Mouse (Mus musculus) olfactory bulb, adult 2 months (tissue): Measurements from ENCODE around the gene Slc6a4. TPM values are rescaled to one million over a fixed set of nuclear protein-coding genes. Genes with fewer than 3 reads are reported as not detected.

ENCODE experiments used
- H3K27ac ChIP-seq: fragments of 200-500 bp; 2 replicates; pipeline ENCODE4 v1.5.1; 2012; ENCODE audit warnings: low read depth, low read length; ENCODE audit not compliant: insufficient read depth
- H3K4me1 ChIP-seq: fragments of 200-500 bp; 2 replicates; pipeline ENCODE4 v1.6.1; 2012; ENCODE audit warnings: low read length; ENCODE audit not compliant: control insufficient read depth, insufficient read depth
- H3K4me3 ChIP-seq: fragments of 200-500 bp; 2 replicates; pipeline ENCODE4 v1.5.1; 2012; ENCODE audit warnings: mild to moderate bottlenecking, low read depth, low read length, moderate library complexity; ENCODE audit not compliant: insufficient read depth
- CTCF ChIP-seq: fragments of 200-500 bp; IDR thresholded peaks from 2 replicates; pipeline ENCODE4 v1.5.1; 2012; ENCODE audit warnings: low read depth, mild to moderate bottlenecking, low read length, moderate library complexity; ENCODE audit not compliant: insufficient read depth
- POLR2A ChIP-seq: fragments of 200-500 bp; IDR thresholded peaks from 2 replicates; pipeline ENCODE4 v1.6.1; 2012; ENCODE audit warnings: mild to moderate bottlenecking, low read depth, low read length, moderate library complexity; ENCODE audit not compliant: insufficient read depth
- WGBS: fragments of 180-500 bp; shearing (Covaris S2); methylation state at CpG from one replicate; pipeline ENCODE4 v1.1.7; 2018; 5-methylcytosine and 5-hydroxymethylcytosine counted together
- polyA plus RNA-seq: library from polyadenylated mRNA; stranded (reverse); fragments of >200 nt; gene quantifications from 2 replicates; pipeline ENCODE4 v1.2.4, GENCODE M21; 2012; ENCODE audit warnings: low replicate concordance; ENCODE audit not compliant: missing spikeins, insufficient read depth, insufficient read length

The Slc6a4 gene
- polyA plus RNA-seq, 1 experiment: not detected

GRCm38 (mm10) chr11:76990839-76991238 lies 7.6 kb upstream of the Slc6a4 start:
- Histone ChIP-seq H3K4me3 (no peak overlapping the region), H3K27ac (no peak overlapping the region), H3K4me1 (peaks cover 5% of the 10 kb centered on the region)
- 75% methylated on average over 5 of the region's 5 CpGs for WGBS
- TF ChIP-seq CTCF: no peak
- no peak for TF ChIP-seq POLR2A

DNA sequence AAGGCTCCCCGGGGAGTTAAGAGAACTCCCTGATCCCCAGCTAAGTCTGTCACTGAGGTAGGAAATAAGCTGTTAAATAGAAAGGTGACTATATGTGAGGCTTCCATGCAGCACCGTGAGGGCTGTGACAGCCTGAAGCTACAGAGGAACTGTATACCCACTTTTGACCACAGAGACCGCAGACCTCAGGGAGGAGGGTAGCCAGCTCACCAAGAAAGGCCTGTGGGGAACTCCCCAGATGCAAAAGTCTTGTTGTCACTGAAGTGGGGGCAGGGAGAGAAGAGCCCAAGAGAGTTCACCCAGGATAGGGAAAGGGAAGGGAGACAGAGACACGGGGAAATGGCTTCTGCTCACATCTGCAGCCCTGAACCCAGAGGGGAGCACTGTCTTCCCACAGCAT lies 5.5 kb upstream of the Slc6a4 start:
- H3K27ac ChIP-seq: no peak overlapping the region
- WGBS: 33% methylated on average over 4 of the region's 4 CpGs
- H3K4me1 ChIP-seq: peaks cover 16% of the 10 kb centered on the region
- H3K4me3 ChIP-seq: no peak overlapping the region
- TF ChIP-seq POLR2A: no peak

DNA sequence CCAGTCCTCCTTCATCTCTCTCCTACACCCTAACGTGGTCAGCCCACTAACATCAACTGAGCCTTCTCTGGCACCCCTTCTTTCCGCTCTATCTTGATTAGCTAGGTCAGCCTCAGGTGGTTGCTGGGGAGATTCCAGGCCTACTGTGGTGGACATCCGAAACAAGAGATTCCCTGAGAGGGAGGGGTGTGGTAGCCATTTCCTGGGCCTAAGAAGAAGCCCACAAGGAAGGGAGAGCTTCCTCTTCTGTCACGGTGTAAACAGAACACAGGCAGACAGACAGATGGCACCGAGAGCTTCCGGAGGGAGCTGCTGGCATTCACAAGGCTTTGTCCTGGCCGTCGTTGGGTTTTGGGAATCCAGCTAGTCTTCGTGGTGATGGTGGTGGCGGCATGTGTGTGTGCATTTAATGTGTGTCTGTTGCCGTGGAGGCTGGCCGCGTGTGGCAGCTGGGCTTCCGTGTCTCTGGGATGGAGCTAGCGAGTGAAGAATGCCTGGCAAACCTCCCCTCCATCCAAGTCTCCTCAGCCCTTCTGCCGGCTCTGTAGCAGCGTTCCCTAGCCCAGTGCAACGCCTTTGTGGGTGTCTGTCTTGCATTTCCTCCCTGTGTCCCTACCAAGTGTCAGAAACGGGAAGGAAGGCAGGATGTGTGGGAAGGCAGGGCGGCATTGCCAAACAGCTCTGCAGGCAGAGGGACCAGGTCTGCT lies 2.3 kb upstream of the Slc6a4 start:
- WGBS: 53% methylated on average over 20 of the region's 20 CpGs
- no peak overlapping the region for H3K27ac ChIP-seq
- H3K4me1 ChIP-seq: peaks cover 25% of the 10 kb centered on the region
- no peak for TF ChIP-seq POLR2A
- TF ChIP-seq CTCF: no peak
- H3K4me3 ChIP-seq: no peak overlapping the region

GRCm38 (mm10) chr11:76997305-76997704 lies 1.1 kb upstream of the Slc6a4 start:
- peaks cover 34% of the 10 kb centered on the region for H3K4me1 ChIP-seq
- H3K4me3 ChIP-seq: peak overlapping the region; percentile 63
- H3K27ac ChIP-seq: no peak overlapping the region
- 2% methylated on average over 21 of the region's 21 CpGs for WGBS
- no peak for TF ChIP-seq POLR2A
- peak; percentile 91 for TF ChIP-seq CTCF

- Histone ChIP-seq H3K4me1 (peaks cover 37% of the 10 kb centered on the region), H3K4me3 (peak overlapping the region; percentile 30), H3K27ac (no peak overlapping the region)
- TF ChIP-seq POLR2A (no peak), CTCF (no peak)
- 7% methylated on average over 24 of the region's 24 CpGs for WGBS
Measured at GRCm38 (mm10) chr11:76998705-76999226, 363 bp downstream of the Slc6a4 start.

GRCm38 (mm10) chr11:77000741-77001140 lies 2.3 kb downstream of the Slc6a4 start:
- Histone ChIP-seq H3K4me1 (peaks cover 45% of the 10 kb centered on the region), H3K4me3 (no peak overlapping the region), H3K27ac (no peak overlapping the region)
- 71% methylated on average over 5 of the region's 5 CpGs for WGBS
- no peak for TF ChIP-seq CTCF
- TF ChIP-seq POLR2A: no peak

DNA sequence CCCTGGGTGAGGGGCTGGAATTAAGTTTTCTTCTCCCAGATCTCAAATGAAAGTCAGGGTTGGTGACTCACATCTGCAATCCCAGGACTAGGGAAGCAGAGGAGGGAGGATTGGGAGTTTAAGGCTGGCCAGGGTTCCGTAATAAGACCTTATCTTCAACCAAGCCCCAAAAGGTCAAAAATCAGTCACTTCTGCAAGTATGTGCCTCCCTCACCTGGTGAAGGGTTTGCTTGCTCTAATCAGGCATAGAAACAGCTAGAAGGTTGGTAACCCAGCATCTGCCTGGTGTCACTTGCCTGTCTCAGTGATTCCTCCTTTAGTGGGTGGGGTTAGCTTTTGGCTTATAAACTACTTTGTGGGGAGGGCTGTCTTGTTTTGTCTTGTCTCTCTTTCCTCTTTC lies 4.0 kb downstream of the Slc6a4 start:
- no peak for TF ChIP-seq POLR2A
- no peak for TF ChIP-seq CTCF
- H3K4me3 ChIP-seq: no peak overlapping the region
- H3K4me1 ChIP-seq: peaks cover 49% of the 10 kb centered on the region
- no peak overlapping the region for H3K27ac ChIP-seq
- 46% methylated on average over 1 of the region's 1 CpGs for WGBS

GRCm38 (mm10) chr11:77005881-77006280 lies 7.5 kb downstream of the Slc6a4 start:
- TF ChIP-seq POLR2A (no peak), CTCF (no peak)
- Histone ChIP-seq H3K4me1 (peaks cover 38% of the 10 kb centered on the region), H3K27ac (no peak overlapping the region), H3K4me3 (no peak overlapping the region)
- WGBS: 14% methylated on average over 4 of the region's 4 CpGs

GRCm38 (mm10) chr11:77006616-77007015 lies 8.2 kb downstream of the Slc6a4 start:
- Histone ChIP-seq H3K27ac (peak overlapping the region; percentile 75), H3K4me3 (no peak overlapping the region), H3K4me1 (peaks cover 36% of the 10 kb centered on the region)
- WGBS: 19% methylated on average over 6 of the region's 6 CpGs
- TF ChIP-seq POLR2A (no peak), CTCF (no peak)
